Mouse (Mus musculus) cerebellum, adult 9-11 months (tissue): ENCODE measurements at regions not wholly inside any gene's neighbourhood (a gene's known extent, or its start where the extent isn't known, plus 50 kb on each side); places are given as distances from the start of the nearest gene placed in this dataset.
A peak's percentile ranks its signal among the peaks of the same experiment; 100 is the strongest.

ENCODE experiments used
- DNase-seq: peaks from one replicate; pipeline ENCODE4 v3.0.0; 2022

- DNase-seq = no peak
These were observed 522.2 kb upstream of the Slc5a7 start for GRCm38 (mm10) chr17:54821059-54821458.

DNA sequence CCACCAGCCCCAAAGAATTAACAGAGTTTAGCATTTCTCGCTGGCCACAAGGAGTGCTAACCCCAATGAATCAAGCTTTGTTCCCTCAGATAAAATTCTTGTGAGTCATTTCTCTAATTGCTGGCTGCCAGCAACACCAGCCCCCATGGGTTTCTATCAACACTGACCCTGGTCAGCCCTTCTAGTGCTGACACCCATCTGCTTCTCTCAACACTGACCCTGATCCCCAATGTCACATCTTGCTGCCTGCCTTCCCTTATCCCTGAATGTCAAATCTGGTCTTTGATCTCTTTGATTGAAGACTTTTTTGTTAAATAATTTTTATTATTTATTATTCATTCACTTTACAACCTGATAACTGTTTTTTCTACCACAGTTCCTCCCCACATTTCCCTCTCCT lies 554.8 kb upstream of the Slc5a7 start:
- no peak for DNase-seq

DNA sequence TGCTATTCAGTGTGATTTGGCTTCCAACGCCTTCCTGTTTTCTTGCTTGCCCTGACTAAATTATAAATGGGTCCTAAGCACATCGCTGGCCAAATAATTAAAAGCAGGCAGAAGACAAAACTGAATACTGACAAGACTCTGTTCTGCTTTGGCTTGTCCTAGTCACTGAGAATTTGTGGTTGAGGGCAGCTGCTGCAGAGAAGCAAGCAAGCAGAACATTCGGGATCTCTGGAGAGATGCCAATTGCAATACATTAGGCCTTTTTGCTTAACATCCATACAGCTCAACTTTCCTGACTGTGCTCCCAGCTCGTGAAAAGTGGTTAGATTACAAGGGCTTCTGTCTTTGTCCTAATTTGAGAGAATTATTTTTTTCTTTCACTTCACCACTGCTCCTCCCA lies 549.0 kb upstream of the St6gal2 start:
- peak; percentile 6 for DNase-seq

DNA sequence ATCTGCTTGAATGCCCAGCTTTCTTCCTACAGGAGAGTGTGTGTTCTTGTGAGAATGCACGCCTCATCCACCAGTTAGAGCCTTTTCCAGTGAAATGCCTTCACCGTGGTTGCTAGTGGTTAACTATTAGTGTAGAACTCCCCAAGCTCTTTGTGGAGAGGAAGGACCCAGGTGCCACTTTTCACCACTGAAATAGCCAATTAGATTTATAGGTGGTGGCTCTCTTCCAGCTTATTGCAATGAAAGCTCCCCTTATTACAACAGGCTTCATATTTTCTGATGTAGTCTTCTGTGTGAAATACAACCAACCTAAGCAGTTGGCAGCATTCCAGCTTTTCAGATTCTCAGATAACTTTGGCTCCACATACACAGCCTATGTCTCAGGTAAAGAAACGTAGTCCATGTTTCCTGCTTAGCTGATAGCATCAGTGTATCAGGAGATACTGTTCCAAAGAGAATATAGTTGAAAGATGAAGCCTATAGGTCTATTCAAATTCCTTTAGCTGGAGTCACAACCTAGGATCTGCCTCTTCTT lies 515.9 kb upstream of the St6gal2 start:
- no peak for DNase-seq

GRCm38 (mm10) chr17:54943380-54944047 lies 501.7 kb upstream of the St6gal2 start:
- no peak for DNase-seq

- no peak for DNase-seq
These were observed 500.8 kb upstream of the St6gal2 start for GRCm38 (mm10) chr17:54944288-54944931.
